Mouse (Mus musculus) hindbrain, embryonic 11.5 days (tissue): ENCODE measurements around the gene Col26a1. TPM values are rescaled to one million over a fixed set of nuclear protein-coding genes. Genes with fewer than 3 reads are reported as not detected.

Experiments
- ATAC-seq: fragments of 200-750 bp; cut with Nextera tagmentation; 2 replicates; pipeline ENCODE4 v1.8.0; 2017; ENCODE audit warnings: mild to moderate bottlenecking, moderate TSS enrichment, moderate library complexity; ENCODE audit not compliant: low FRiP score
- DNase-seq: peaks from one replicate; pipeline ENCODE4 v3.0.0-alpha.2; 2015; ENCODE audit warnings: low spot score
- H3K27ac ChIP-seq: fragments of 300-500 bp; sonication (generic); 2 replicates; pipeline ENCODE4 v1.5.1; 2014; ENCODE audit warnings: mild to moderate bottlenecking, low read depth, low read length
- H3K27me3 ChIP-seq: fragments of 300-500 bp; sonication (generic); 2 replicates; pipeline ENCODE4 v1.6.1; 2014; ENCODE audit warnings: mild to moderate bottlenecking, low read length, moderate library complexity, mixed read lengths; ENCODE audit not compliant: control insufficient read depth, insufficient read depth
- H3K36me3 ChIP-seq: fragments of 300-500 bp; sonication (generic); 2 replicates; pipeline ENCODE4 v1.6.1; 2014; ENCODE audit warnings: mild to moderate bottlenecking, low read length, moderate library complexity, mixed read lengths; ENCODE audit not compliant: control insufficient read depth, insufficient read depth
- H3K4me1 ChIP-seq: fragments of 300-500 bp; sonication (generic); replicated peaks from 2 replicates; pipeline ENCODE4 v1.6.1; 2014; ENCODE audit warnings: low read length, mixed read lengths; ENCODE audit not compliant: control insufficient read depth, insufficient read depth
- H3K4me2 ChIP-seq: fragments of 300-500 bp; sonication (generic); replicated peaks from 2 replicates; pipeline ENCODE4 v1.6.1; 2014; ENCODE audit warnings: mild to moderate bottlenecking, low read depth, low read length
- H3K4me3 ChIP-seq: fragments of 300-500 bp; sonication (generic); 2 replicates; pipeline ENCODE4 v1.5.1; 2014; ENCODE audit warnings: low read depth, low read length
- H3K9ac ChIP-seq: fragments of 300-500 bp; sonication (generic); 2 replicates; pipeline ENCODE4 v1.6.1; 2014; ENCODE audit warnings: low read depth, low read length
- H3K9me3 ChIP-seq: fragments of 300-500 bp; sonication (generic); 2 replicates; pipeline ENCODE4 v1.6.1; 2016; ENCODE audit warnings: low read length; ENCODE audit not compliant: control insufficient read depth
- WGBS: fragments of 180-500 bp; shearing (Covaris S2); extraction: QIAGEN DNeasy Blood & Tissue Kit; methylation state at CpG from one replicate; pipeline ENCODE4 v1.1.7; 2014; 5-methylcytosine and 5-hydroxymethylcytosine counted together
- polyA plus RNA-seq: library from polyadenylated mRNA; unstranded; fragments of >200 nt; fragmentation: Nextera tagmentation; extraction: Ambion mirVana; gene quantifications from 2 replicates; pipeline ENCODE4 v1.2.1, GENCODE M21; 2014

Gene Col26a1
- polyA plus RNA-seq, 1 experiment from 2014 or later: 35.9 TPM

DNA sequence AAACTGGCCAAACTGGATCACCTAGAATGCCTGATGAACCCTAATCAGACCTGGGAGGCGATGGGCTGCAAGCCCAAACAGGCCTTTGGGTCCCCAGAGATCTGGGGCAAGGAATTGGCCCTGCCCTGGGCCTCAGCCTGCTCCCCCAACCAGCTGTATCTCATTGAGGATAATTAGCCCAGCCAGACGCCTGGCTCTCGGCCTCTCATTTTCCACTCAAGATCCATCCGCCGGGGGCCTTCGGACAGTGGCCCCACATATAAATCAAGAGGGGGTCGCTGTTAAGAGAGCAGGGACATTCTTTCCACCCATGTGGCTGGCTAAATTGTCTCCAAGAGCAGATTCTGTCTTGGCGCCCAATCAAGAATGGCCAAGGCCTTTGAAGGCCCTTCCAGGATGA is 178.9 kb downstream of the Col26a1 start:
- H3K27me3 ChIP-seq: no peaks in the 10 kb centered on the region
- H3K4me2 ChIP-seq: no peak overlapping the region
- 83% methylated on average over 8 of the region's 8 CpGs for WGBS
- H3K9ac ChIP-seq: no peak overlapping the region
- no peak overlapping the region for H3K4me3 ChIP-seq
- no peak overlapping the region for H3K27ac ChIP-seq
- no peaks in the 10 kb centered on the region for H3K9me3 ChIP-seq
- ATAC-seq (no peak), DNase-seq (no peak)
- no peaks in the 10 kb centered on the region for H3K4me1 ChIP-seq
- no peaks in the 10 kb centered on the region for H3K36me3 ChIP-seq

DNA sequence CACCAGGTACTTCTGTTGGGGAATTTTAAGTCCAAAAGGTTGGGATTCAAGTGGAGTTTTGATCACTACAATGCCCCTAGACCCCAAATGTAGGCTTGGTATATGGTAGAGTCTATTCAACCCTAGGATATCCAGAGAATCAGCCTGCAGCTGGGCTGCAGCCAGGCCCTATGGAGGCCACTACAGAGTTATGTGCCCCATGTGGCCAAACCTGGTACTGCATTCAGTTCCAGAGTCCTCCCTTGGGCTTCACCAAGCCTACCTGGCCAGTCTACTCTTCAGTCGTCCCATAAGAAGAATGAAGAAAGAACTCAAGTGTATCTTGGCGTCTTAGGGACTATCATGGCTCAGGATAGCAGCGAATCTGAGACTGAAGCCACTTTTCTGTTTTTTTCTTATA is 179.3 kb downstream of the Col26a1 start:
- peak; percentile 68 for DNase-seq
- 40% methylated on average over 3 of the region's 3 CpGs for WGBS
- Histone ChIP-seq H3K4me3 (no peak overlapping the region), H3K27ac (no peak overlapping the region), H3K4me2 (no peak overlapping the region), H3K27me3 (no peaks in the 10 kb centered on the region), H3K4me1 (no peaks in the 10 kb centered on the region), H3K36me3 (no peaks in the 10 kb centered on the region), H3K9me3 (no peaks in the 10 kb centered on the region), H3K9ac (no peak overlapping the region)
- no peak for ATAC-seq

DNA sequence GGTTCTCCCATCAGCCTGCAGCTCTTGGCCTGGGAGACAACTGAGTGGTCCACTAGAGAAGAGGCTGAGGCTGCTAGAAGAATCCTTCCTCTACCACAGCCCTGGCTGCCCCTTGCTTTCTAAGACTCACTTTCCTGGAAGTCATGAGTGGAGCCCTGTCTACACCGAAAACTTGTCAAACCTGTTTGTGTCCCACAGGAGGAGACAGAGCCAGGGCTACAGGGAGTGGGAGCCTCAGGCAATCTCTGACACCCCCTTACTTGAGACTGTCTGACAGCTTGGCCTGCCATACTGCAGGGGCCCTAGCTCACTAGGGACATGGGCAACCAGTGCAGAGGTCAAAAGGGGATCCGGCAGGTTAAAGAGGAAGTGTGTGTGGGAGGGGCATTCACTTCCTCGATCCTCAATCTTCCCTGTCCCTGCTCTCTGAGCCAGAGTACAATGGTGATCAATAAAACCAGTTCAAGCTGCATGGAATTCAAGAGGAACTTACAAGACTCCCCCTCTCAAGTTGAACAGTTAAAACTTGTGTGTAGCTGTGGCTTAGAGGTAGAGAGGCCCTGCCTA is 180.8 kb downstream of the Col26a1 start:
- no peak overlapping the region for H3K9ac ChIP-seq
- WGBS: 71% methylated on average over 3 of the region's 3 CpGs
- H3K27me3 ChIP-seq: no peaks in the 10 kb centered on the region
- no peaks in the 10 kb centered on the region for H3K36me3 ChIP-seq
- H3K4me1 ChIP-seq: no peaks in the 10 kb centered on the region
- no peak overlapping the region for H3K27ac ChIP-seq
- ATAC-seq (no peak), DNase-seq (no peak)
- no peak overlapping the region for H3K4me3 ChIP-seq
- H3K4me2 ChIP-seq: no peak overlapping the region
- H3K9me3 ChIP-seq: no peaks in the 10 kb centered on the region

DNA sequence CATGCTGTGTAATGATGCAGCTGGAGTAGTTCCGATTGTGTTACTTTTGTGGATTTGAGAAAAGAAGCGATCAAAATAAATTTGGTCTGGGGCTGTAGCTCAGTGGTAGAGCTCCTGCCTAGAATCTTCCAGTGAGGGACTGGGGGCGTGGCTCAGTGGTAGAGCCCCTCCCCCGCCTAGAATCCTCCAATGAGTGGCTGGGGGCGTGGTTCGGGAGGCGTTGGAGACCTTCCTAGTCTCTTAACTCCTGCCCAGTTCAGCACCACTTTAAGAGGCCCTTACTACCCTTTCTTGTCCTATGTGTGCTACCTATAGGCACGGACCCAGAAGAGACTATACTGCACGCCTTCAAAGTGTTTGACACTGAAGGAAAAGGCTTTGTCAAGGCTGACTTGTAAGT is 185.4 kb downstream of the Col26a1 start:
- Histone ChIP-seq H3K27me3 (no peaks in the 10 kb centered on the region), H3K4me1 (no peaks in the 10 kb centered on the region), H3K9me3 (no peaks in the 10 kb centered on the region), H3K4me3 (no peak overlapping the region), H3K9ac (no peak overlapping the region), H3K4me2 (no peak overlapping the region), H3K27ac (no peak overlapping the region), H3K36me3 (no peaks in the 10 kb centered on the region)
- DNase-seq (no peak), ATAC-seq (no peak)
- 76% methylated on average over 9 of the region's 9 CpGs for WGBS

DNA sequence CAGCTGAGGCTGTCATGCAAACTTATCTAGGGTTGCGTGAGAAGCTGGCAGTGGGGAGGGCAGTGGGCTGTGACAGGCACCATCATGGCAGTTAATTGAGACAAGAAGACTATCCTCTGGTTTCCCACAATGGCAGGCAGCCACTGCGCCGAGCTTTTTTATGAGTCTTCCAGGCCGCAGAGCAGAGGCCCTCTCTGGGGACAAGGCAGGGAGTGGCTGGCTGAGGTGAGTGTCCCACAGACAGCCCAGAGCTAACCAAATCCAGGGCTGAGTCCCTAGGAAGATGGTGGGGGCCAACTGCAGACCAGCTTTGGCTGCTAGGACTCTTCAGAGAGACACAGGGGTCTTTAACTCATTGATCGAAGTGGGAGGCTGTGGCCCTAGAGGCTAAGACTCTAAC is 186.5 kb downstream of the Col26a1 start:
- ATAC-seq (no peak), DNase-seq (no peak)
- Histone ChIP-seq H3K27ac (no peak overlapping the region), H3K27me3 (no peaks in the 10 kb centered on the region), H3K4me1 (no peaks in the 10 kb centered on the region), H3K4me2 (no peak overlapping the region), H3K9me3 (no peaks in the 10 kb centered on the region), H3K4me3 (no peak overlapping the region), H3K36me3 (no peaks in the 10 kb centered on the region), H3K9ac (no peak overlapping the region)
- WGBS: 87% methylated on average over 5 of the region's 5 CpGs

DNA sequence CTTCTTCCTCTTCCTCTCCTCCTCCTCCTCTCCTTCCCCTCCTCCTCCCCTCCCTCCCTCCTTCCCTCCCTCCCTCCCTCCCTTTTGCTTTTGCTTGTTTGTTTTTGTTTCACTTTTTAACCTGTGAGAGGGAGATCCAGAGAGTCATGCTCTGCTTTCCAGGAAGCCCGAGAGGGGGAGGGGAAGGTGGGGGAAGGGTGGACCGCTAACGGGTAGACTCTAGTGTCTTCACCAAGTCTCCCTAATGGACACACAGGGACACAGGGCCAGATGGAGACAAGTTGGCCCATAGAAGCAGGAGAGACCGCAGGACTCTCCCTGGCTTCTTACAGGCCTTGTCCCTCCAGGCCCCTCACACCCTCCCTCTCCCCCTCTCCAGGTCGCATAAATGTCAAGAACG is 188.0 kb downstream of the Col26a1 start:
- no peaks in the 10 kb centered on the region for H3K27me3 ChIP-seq
- H3K9me3 ChIP-seq: no peaks in the 10 kb centered on the region
- H3K4me3 ChIP-seq: no peak overlapping the region
- ATAC-seq (no peak), DNase-seq (no peak)
- no peaks in the 10 kb centered on the region for H3K4me1 ChIP-seq
- no peaks in the 10 kb centered on the region for H3K36me3 ChIP-seq
- H3K27ac ChIP-seq: no peak overlapping the region
- H3K9ac ChIP-seq: no peak overlapping the region
- no peak overlapping the region for H3K4me2 ChIP-seq
- WGBS: 80% methylated on average over 6 of the region's 6 CpGs

DNA sequence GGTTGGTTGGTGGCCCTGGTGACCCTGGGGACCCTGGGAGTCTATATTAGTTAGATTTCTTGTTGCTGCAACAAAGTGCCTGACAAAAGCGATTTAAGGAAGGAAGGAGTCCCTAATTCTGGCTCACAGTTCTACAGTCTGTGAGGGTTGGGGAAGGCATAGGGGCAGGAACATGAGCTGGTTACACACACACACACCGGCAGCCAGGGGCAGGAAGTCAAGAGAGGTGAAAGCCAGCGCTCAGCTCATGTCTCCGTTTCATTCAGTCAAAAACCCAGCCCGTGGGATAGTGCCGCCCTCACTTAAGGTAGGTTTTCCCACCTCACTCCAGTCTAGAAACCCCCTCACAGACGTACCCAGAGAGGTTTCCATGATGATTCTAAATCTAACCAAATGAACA is 189.6 kb downstream of the Col26a1 start:
- no peaks in the 10 kb centered on the region for H3K9me3 ChIP-seq
- H3K9ac ChIP-seq: no peak overlapping the region
- 84% methylated on average over 7 of the region's 7 CpGs for WGBS
- no peak overlapping the region for H3K4me2 ChIP-seq
- DNase-seq: no peak
- ATAC-seq: no peak
- H3K4me3 ChIP-seq: no peak overlapping the region
- H3K4me1 ChIP-seq: no peaks in the 10 kb centered on the region
- no peak overlapping the region for H3K27ac ChIP-seq
- no peaks in the 10 kb centered on the region for H3K27me3 ChIP-seq
- no peaks in the 10 kb centered on the region for H3K36me3 ChIP-seq

DNA sequence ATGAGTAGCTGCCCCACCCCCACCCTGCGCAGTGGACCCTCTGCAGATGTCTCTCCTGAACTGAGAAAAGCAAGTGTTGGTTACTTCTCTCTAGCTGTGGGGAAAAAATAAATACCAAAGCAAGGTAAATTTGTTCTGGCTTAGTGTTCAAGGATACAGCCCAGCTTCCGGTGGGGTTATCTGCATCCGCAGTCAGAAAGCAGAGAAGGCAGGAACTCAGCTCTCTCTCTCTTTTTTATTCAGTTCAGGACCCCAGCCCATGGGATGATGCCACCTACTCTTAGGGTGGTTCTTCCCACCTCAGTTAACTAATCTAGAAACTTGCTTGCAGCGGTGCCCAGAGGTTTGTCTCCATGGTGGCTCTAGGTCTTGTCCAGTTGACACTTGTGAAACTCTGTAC is 190.2 kb downstream of the Col26a1 start, which contains the start of gene Myl10:
Gene Myl10 (plus strand): TSS at position 363 of the 400 bp plus-strand sequence.
- no peak within 1 kb of the TSS for H3K4me3 ChIP-seq
- 83% methylated on average over 4 of the region's 4 CpGs for WGBS
- no peak within 1 kb of the TSS for H3K4me2 ChIP-seq
- H3K27me3 ChIP-seq: no peaks in the 10 kb centered on the region
- no peak within 1 kb of the TSS for H3K27ac ChIP-seq
- no peaks in the 10 kb centered on the region for H3K9me3 ChIP-seq
- H3K4me1 ChIP-seq: no peaks in the 10 kb centered on the region
- no peak for DNase-seq
- no peaks in the 10 kb centered on the region for H3K36me3 ChIP-seq
- no peak for ATAC-seq
- no peak within 1 kb of the TSS for H3K9ac ChIP-seq
